Mouse (Mus musculus): ENCODE measurements around the gene Erc1. TPM values are rescaled to one million over a fixed set of nuclear protein-coding genes. Genes with fewer than 3 reads are reported as not detected.
A peak's percentile ranks its signal among the peaks of the same experiment; 100 is the strongest.
"Not testable (repeated sequence)": the region's sequence is repeated elsewhere in the genome, so short reads cannot be mapped to it uniquely, and the experiment has no call there.

The Erc1 gene
- polyA plus RNA-seq, 1 experiment from 2014 or later: 19.8 TPM

GRCm38 (mm10) chr6:119846751-119847517, 1.0 kb downstream of the Erc1 start:
- Histone ChIP-seq H3K27me3 (no peaks in the 10 kb centered on the region), H3K9ac (peak overlapping the region; percentile 89), H3K4me2 (peak overlapping the region; percentile 77), H3K4me1 (peaks cover 18% of the 10 kb centered on the region), H3K27ac (peak overlapping the region; percentile 98), H3K9me3 (replicated peaks) (no peaks in the 10 kb centered on the region), H3K36me3 (no peaks in the 10 kb centered on the region), H3K4me3 (replicated peaks) (peak overlapping the region; percentile 97)
- ATAC-seq (replicated peaks; ENCODE audit: low FRiP score): no peak
- 24% methylated on average over 11 of the region's 11 CpGs for WGBS

GRCm38 (mm10) chr6:119829951-119830350, 18.0 kb downstream of the Erc1 start:
- no peak overlapping the region for H3K9ac ChIP-seq
- peaks cover under 1% of the 10 kb centered on the region; the same call in 1 of the 2 replicates for H3K36me3 ChIP-seq
- no peaks in the 10 kb centered on the region for H3K27me3 ChIP-seq
- no peak overlapping the region for H3K27ac ChIP-seq
- no peak for ATAC-seq (replicated peaks; ENCODE audit: low FRiP score)
- 78% methylated on average over 5 of the region's 5 CpGs for WGBS
- no peaks in the 10 kb centered on the region for H3K4me1 ChIP-seq
- H3K4me3 ChIP-seq (replicated peaks): no peak overlapping the region
- H3K4me2 ChIP-seq: no peak overlapping the region
- no peaks in the 10 kb centered on the region for H3K9me3 ChIP-seq (replicated peaks)

DNA sequence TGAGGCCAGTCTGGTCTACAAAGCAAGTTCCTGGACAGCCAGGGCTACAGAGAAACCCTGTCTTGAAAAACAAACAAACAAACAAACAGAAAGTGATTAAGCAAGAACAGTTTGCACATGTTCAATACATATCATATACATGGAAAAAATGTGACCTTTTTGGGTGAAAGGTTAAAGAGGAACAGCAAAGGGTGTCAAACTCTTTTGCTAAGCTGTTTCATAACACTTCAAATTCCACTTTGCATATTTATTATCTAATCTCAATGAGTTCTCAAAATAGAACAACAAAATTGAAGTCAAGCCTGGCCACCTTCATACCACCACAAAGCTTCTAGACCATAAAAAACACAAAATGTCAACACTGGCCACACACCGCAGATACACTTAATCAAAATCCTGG, 19.8 kb downstream of the Erc1 start:
- H3K4me2 ChIP-seq: no peak overlapping the region
- 92% methylated on average over 1 of the region's 1 CpGs for WGBS
- H3K4me3 ChIP-seq (replicated peaks): no peak overlapping the region
- no peaks in the 10 kb centered on the region for H3K9me3 ChIP-seq (replicated peaks)
- no peaks in the 10 kb centered on the region for H3K27me3 ChIP-seq
- no peak for ATAC-seq (replicated peaks; ENCODE audit: low FRiP score)
- peaks cover 17% of the 10 kb centered on the region for H3K36me3 ChIP-seq
- no peak overlapping the region for H3K9ac ChIP-seq
- no peaks in the 10 kb centered on the region for H3K4me1 ChIP-seq
- no peak overlapping the region for H3K27ac ChIP-seq

DNA sequence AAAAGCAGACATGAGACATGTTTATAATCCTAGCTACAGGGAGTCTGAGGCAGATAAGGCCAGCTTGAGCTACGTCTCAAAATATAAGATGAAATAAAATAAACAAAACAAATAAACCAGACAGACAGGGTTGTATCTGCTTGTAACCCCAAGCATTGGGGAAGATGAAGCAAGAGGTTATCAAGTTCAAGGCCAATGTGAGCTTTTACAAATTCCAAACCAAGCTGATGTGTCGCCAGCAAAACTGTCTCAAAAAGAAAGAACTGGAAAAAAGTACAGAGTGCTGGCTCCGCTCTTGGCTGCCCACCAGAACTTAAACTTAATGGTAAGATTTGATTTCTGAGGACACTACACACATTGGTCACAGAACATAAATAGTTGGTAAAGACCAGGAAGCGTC, 21.3 kb downstream of the Erc1 start:
- H3K27me3 ChIP-seq: no peaks in the 10 kb centered on the region
- H3K4me2 ChIP-seq: no peak overlapping the region
- no peak overlapping the region for H3K4me3 ChIP-seq (replicated peaks)
- H3K4me1 ChIP-seq: no peaks in the 10 kb centered on the region
- H3K9me3 ChIP-seq (replicated peaks): no peaks in the 10 kb centered on the region
- no peak overlapping the region for H3K27ac ChIP-seq
- WGBS: 74% methylated on average over 4 of the region's 4 CpGs
- no peak for ATAC-seq (replicated peaks; ENCODE audit: low FRiP score)
- no peak overlapping the region for H3K9ac ChIP-seq
- H3K36me3 ChIP-seq: peaks cover 18% of the 10 kb centered on the region

DNA sequence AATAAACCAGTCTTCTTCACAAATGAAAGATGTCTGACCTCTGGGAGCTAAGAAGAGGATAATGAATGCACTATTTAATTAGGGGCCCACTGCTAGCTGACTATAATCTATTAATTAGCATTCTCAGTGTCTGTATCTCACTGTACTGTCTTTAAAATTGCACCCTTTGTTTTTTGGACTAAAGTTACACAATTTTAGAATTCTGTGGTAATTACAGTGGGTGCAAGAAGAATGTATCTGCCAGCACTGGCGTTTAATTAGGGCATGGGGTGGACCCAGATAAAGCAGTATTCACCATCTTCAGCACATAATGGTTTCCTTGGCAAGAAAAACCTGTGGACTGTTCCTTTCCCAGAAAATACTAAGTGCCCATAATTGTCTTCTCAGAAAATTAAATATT, 25.8 kb downstream of the Erc1 start:
- H3K27me3 ChIP-seq: no peaks in the 10 kb centered on the region
- ATAC-seq (replicated peaks; ENCODE audit: low FRiP score): no peak
- no peaks in the 10 kb centered on the region for H3K9me3 ChIP-seq (replicated peaks)
- H3K4me3 ChIP-seq (replicated peaks): no peak overlapping the region
- 85% methylated on average over 1 of the region's 1 CpGs for WGBS
- H3K27ac ChIP-seq: no peak overlapping the region
- H3K4me1 ChIP-seq: no peaks in the 10 kb centered on the region
- no peak overlapping the region for H3K9ac ChIP-seq
- H3K36me3 ChIP-seq: peaks cover 29% of the 10 kb centered on the region
- no peak overlapping the region for H3K4me2 ChIP-seq

- WGBS: 98% methylated on average over 1 of the region's 1 CpGs
- Histone ChIP-seq H3K27me3 (no peaks in the 10 kb centered on the region), H3K27ac (no peak overlapping the region), H3K4me2 (no peak overlapping the region), H3K9ac (no peak overlapping the region), H3K36me3 (peaks cover 29% of the 10 kb centered on the region), H3K9me3 (replicated peaks) (no peaks in the 10 kb centered on the region), H3K4me3 (replicated peaks) (no peak overlapping the region), H3K4me1 (no peaks in the 10 kb centered on the region)
- no peak for ATAC-seq (replicated peaks; ENCODE audit: low FRiP score)
Measured at GRCm38 (mm10) chr6:119821158-119821557, 26.8 kb downstream of the Erc1 start.

GRCm38 (mm10) chr6:119818541-119818940, 29.4 kb downstream of the Erc1 start:
- no peak overlapping the region for H3K9ac ChIP-seq
- no peaks in the 10 kb centered on the region for H3K27me3 ChIP-seq
- H3K4me1 ChIP-seq: no peaks in the 10 kb centered on the region
- no peak overlapping the region for H3K4me3 ChIP-seq (replicated peaks)
- H3K27ac ChIP-seq: no peak overlapping the region
- ATAC-seq (replicated peaks; ENCODE audit: low FRiP score): no peak
- H3K36me3 ChIP-seq: peaks cover 15% of the 10 kb centered on the region
- no peaks in the 10 kb centered on the region for H3K9me3 ChIP-seq (replicated peaks)
- H3K4me2 ChIP-seq: no peak overlapping the region
- 96% methylated on average over 4 of the region's 4 CpGs for WGBS

GRCm38 (mm10) chr6:119815426-119815825, 32.5 kb downstream of the Erc1 start:
- no peak overlapping the region for H3K9ac ChIP-seq
- H3K4me2 ChIP-seq: no peak overlapping the region
- H3K4me3 ChIP-seq (replicated peaks): no peak overlapping the region
- ATAC-seq (replicated peaks; ENCODE audit: low FRiP score): no peak
- no peak overlapping the region for H3K27ac ChIP-seq
- H3K36me3 ChIP-seq: peaks cover 11% of the 10 kb centered on the region
- WGBS: 84% methylated on average over 4 of the region's 4 CpGs
- H3K27me3 ChIP-seq: no peaks in the 10 kb centered on the region
- H3K4me1 ChIP-seq: no peaks in the 10 kb centered on the region
- no peaks in the 10 kb centered on the region for H3K9me3 ChIP-seq (replicated peaks)

- not testable (repeated sequence) for H3K9ac ChIP-seq; ATAC-seq (replicated peaks; ENCODE audit: low FRiP score)
Measured at GRCm38 (mm10) chr6:119813055-119813454, 34.9 kb downstream of the Erc1 start.

GRCm38 (mm10) chr6:119808726-119809505, 39.1 kb downstream of the Erc1 start:
- H3K4me1 ChIP-seq: peaks cover 4% of the 10 kb centered on the region; the same call in 1 of the 2 replicates
- no peaks in the 10 kb centered on the region for H3K27me3 ChIP-seq
- H3K4me2 ChIP-seq: no peak overlapping the region
- 87% methylated on average over 2 of the region's 2 CpGs for WGBS
- no peaks in the 10 kb centered on the region for H3K36me3 ChIP-seq
- no peak overlapping the region for H3K9ac ChIP-seq
- ATAC-seq (replicated peaks; ENCODE audit: low FRiP score): no peak
- H3K9me3 ChIP-seq (replicated peaks): no peaks in the 10 kb centered on the region
- no peak overlapping the region for H3K4me3 ChIP-seq (replicated peaks)
- H3K27ac ChIP-seq: no peak overlapping the region

More at GRCm38 (mm10) chr6:119813055-119813454, 34.9 kb downstream of the Erc1 start:
- not testable (repeated sequence) for H3K36me3 ChIP-seq; H3K27me3 ChIP-seq; H3K9me3 ChIP-seq (replicated peaks); H3K4me1 ChIP-seq; H3K4me3 ChIP-seq (replicated peaks); H3K27ac ChIP-seq; H3K4me2 ChIP-seq

GRCm38 (mm10) chr6:119803239-119803638, 44.7 kb downstream of the Erc1 start:
- WGBS: 93% methylated on average over 2 of the region's 2 CpGs
- Histone ChIP-seq H3K36me3 (no peaks in the 10 kb centered on the region), H3K4me2 (no peak overlapping the region), H3K4me3 (replicated peaks) (no peak overlapping the region), H3K27ac (no peak overlapping the region), H3K9me3 (replicated peaks) (no peaks in the 10 kb centered on the region), H3K9ac (no peak overlapping the region), H3K4me1 (peaks cover 7% of the 10 kb centered on the region; the same call in 1 of the 2 replicates), H3K27me3 (no peaks in the 10 kb centered on the region)
- ATAC-seq (replicated peaks; ENCODE audit: low FRiP score): no peak

DNA sequence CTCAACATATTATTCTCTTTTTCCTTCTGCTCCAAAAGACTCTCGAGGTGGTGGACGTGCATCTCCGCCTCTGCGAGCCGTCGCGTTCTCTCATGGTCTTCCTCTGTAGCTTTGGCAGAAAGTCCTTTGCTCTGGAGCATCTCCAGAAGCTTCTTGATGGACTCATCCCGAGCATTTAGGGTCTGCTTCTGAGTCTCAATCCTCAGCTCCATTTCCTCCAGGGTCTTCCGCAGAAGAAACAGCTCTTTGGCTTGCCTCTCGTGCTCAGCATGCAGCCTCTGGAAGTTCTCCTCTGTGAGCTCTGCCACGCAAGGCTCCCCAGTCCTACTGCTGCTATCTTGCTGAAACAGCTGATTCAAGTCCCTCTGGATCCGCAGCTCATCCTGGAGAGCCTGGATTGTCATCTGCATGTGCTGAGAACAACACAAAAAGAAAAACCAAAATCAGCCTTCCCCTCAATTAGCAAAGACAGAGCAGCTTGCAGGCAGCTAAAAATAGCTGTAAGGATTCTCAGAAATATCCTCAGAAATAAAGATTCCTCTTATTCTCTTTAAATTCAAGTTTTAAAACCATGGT, 51.0 kb downstream of the Erc1 start:
- no peak for ATAC-seq (replicated peaks; ENCODE audit: low FRiP score)
- H3K4me1 ChIP-seq: no peaks in the 10 kb centered on the region
- H3K9me3 ChIP-seq (replicated peaks): no peaks in the 10 kb centered on the region
- H3K4me3 ChIP-seq (replicated peaks): no peak overlapping the region
- H3K27me3 ChIP-seq: no peaks in the 10 kb centered on the region
- no peak overlapping the region for H3K27ac ChIP-seq
- WGBS: 92% methylated on average over 12 of the region's 12 CpGs
- no peak overlapping the region for H3K4me2 ChIP-seq
- H3K36me3 ChIP-seq: peaks cover 19% of the 10 kb centered on the region; the same call in 1 of the 2 replicates
- no peak overlapping the region for H3K9ac ChIP-seq
